Mouse (Mus musculus): ENCODE data around the gene Kdm5b. TPM values are rescaled to one million over a fixed set of nuclear protein-coding genes. Genes with fewer than 3 reads are reported as not detected.

Gene Kdm5b
- polyA plus RNA-seq, 1 experiment from 2014 or later = 4.8 TPM

DNA sequence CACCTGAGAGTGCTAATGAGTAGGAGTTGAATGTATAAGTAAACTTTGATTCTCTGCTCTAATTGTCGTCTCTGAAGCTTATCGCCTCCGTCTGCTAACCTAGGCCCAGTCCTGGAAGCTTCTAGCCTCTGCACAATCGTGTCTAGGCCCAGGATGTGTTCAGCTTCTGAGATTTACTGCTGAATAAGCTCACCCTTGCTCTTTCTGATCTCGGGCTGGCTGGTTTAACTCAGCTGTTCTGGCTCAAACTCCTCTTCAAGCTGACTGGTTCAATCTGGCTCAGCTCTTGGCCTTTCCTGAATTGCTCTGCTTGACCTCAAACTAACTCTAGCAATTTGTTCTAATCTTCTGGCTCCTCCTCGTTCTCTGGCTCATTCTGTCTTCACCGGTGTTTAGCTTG lies 100.2 kb downstream of the Kdm5b start:
- Histone ChIP-seq H3K4me3 (ENCODE audit: inconsistent target) (no peak overlapping the region), H3K36me3 (ENCODE audit: inconsistent target) (no peaks in the 10 kb centered on the region), H3K27ac (no peak overlapping the region), H3K79me2 (ENCODE audit: inconsistent target) (no peaks in the 10 kb centered on the region)
- WGBS (ENCODE audit: missing documents) = 78% methylated on average over 7 of the region's 7 CpGs

DNA sequence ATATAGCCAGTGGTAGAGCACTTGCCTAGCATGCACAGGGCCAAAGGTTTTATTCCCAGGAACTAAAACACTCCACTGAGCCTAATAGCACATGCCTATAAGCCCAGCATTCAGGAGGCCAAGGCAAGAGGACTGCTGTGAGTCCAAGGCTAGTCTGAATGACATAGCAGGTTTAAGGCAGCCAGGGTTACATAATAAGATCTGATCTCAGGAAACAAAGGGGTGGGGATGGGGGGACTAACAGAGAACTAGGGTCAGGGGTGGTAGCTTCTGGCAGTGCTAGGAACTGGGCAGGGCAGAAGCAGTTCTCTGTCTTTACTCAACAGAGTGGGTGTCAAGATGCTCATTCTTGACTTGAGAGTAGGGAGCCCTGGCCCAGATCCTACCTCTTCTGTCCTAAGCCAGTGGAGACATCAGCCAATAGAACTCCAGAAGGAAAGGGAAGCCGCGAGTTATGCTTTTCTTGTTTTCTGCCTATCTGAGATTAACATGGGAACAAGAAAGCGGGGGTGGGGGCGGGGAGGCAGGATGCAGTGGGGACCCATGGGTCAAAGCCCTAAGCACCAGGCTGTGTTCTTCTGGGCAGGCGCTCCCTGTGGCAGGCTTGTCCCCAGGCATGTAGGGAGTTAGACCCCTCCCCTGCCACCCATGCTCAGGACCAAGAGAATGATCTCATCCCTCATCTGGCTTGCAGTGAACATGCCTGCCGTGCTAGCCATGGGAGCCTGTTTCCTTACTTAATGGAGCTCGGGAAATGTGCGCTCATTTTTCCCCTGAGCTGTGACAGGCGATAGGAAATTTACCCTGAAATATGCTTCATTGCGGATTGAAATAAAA lies 111.5 kb downstream of the Kdm5b start:
- Histone ChIP-seq H3K27ac (no peak overlapping the region), H3K79me2 (ENCODE audit: inconsistent target) (no peaks in the 10 kb centered on the region), H3K36me3 (ENCODE audit: inconsistent target) (no peaks in the 10 kb centered on the region), H3K4me3 (ENCODE audit: inconsistent target) (no peak overlapping the region)
- 56% methylated on average over 10 of the region's 10 CpGs for WGBS (ENCODE audit: missing documents)

DNA sequence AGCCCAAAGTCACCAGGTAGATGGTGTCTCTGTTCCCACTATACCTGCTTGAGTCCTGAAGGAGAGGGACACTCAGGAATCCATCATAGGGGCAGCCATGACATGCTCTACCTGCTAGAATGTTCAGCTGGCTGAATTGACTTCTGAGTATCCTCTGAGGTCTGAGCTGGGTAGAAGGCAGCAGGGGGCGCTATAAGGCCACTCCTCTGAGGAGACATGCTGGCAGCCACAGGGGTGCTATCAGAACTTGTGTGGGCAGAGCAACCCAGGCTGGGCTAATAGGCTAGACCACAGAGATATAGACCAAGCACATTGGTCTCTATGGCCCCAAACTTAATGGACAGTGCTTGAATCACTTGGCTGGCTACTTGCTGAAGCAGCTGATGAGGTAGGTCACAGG lies 114.3 kb downstream of the Kdm5b start:
- Histone ChIP-seq H3K79me2 (ENCODE audit: inconsistent target) (no peaks in the 10 kb centered on the region), H3K36me3 (ENCODE audit: inconsistent target) (no peaks in the 10 kb centered on the region), H3K27ac (no peak overlapping the region), H3K4me3 (ENCODE audit: inconsistent target) (no peak overlapping the region)
- WGBS (ENCODE audit: missing documents) = 30% methylated on average over 1 of the region's 1 CpGs

DNA sequence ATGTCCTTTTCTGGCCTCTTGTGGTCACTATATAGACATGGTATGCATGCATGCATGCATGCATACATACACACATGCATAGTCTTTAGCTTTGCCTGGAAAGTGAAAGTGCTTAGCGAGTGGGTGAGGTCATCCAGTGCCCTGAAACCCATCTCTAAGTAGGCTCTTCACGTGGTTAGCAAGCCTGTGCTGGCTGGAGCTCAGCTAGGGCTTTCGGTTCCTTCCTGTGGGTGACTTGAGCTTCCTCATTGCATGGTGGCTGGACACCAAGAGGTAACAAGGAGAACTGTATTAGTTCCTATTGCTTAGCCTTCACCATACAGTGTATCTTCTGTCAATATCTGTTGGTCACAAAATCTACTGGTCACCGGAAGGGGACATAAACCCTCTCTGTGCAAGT lies 119.5 kb downstream of the Kdm5b start:
- Histone ChIP-seq H3K79me2 (ENCODE audit: inconsistent target) (no peaks in the 10 kb centered on the region), H3K27ac (peak overlapping the region; percentile 38), H3K36me3 (ENCODE audit: inconsistent target) (no peaks in the 10 kb centered on the region), H3K4me3 (ENCODE audit: inconsistent target) (no peak overlapping the region)
- WGBS (ENCODE audit: missing documents) = 3% methylated on average over 4 of the region's 4 CpGs

DNA sequence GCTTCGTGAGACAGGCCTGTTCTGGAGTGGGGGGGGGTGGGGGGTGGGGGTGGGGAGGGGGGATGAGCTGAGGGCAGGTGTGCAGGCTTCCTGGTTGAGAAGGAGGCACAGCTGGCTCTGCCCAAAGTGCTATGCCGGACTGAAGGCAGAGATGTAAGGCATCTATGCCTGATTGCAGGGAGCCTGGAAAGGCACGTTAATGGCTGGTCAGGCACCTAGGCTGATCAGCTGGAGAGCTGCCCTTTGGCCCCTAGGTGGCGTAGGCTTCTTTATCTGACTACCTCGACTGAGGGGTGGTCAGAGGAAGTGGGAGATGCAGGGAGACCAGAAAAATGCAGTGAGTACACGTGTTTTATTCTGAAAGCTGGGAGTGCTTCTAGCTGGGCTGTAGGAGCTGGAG lies 120.6 kb downstream of the Kdm5b start:
- Histone ChIP-seq H3K36me3 (ENCODE audit: inconsistent target) (no peaks in the 10 kb centered on the region), H3K79me2 (ENCODE audit: inconsistent target) (no peaks in the 10 kb centered on the region), H3K27ac (no peak overlapping the region), H3K4me3 (ENCODE audit: inconsistent target) (no peak overlapping the region)
- 54% methylated on average over 5 of the region's 6 CpGs for WGBS (ENCODE audit: missing documents)

DNA sequence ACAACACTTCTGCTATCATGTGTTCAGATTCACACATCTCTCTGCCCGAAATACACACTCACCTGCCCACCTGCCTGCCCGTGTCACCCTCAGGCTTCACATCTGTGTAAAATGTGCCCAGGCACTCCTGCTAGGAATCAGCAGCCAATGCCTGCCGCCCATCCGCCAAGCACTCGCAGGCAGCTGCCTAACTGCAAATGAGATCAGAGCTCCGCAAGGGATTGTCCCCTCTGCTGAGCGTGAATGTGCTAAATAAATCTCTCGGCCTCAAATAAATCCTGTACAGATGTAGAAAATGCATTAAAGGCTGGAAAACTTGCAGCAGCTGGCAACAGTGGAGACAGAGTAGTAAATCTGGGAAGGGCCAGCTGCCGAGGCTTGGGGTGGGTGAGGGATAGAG lies 122.5 kb downstream of the Kdm5b start:
- H3K27ac ChIP-seq = no peak overlapping the region
- no peaks in the 10 kb centered on the region for H3K79me2 ChIP-seq (ENCODE audit: inconsistent target)
- WGBS (ENCODE audit: missing documents) = 93% methylated on average over 9 of the region's 9 CpGs
- H3K4me3 ChIP-seq (ENCODE audit: inconsistent target) = no peak overlapping the region
- H3K36me3 ChIP-seq (ENCODE audit: inconsistent target) = no peaks in the 10 kb centered on the region

Other genes starting within 250 kb of the Kdm5b start
- gene Ppfia4, start 227.2 kb upstream of the Kdm5b start, polyA plus RNA-seq (2018) = 5.1 to 8.5 TPM (median 6.0 TPM) in 3 replicates
- gene Tmem183a, start 198.2 kb upstream of the Kdm5b start, polyA plus RNA-seq (2018) = 31.9 to 35.6 TPM (median 34.8 TPM) in 3 replicates
- not detected in 3 replicates for gene 4933406M09Rik, start 174.2 kb upstream of the Kdm5b start, polyA plus RNA-seq (2018)
- gene Cyb5r1, start 154.6 kb upstream of the Kdm5b start, polyA plus RNA-seq (2018) = 67.3 to 81.1 TPM (median 76.8 TPM) in 3 replicates
- 121 to 204 TPM (median 153 TPM) in 3 replicates for gene Adipor1, start 144.8 kb upstream of the Kdm5b start, polyA plus RNA-seq (2018)
- 2.9 to 3.4 TPM (median 3.1 TPM) in 3 replicates for gene Klhl12, start 104.6 kb upstream of the Kdm5b start, polyA plus RNA-seq (2018)
- 11.5 to 14.8 TPM (median 14.4 TPM) in 3 replicates for gene Rabif, start 65.5 kb upstream of the Kdm5b start, polyA plus RNA-seq (2018)
- gene Mgat4e, start 10.5 kb upstream of the Kdm5b start, polyA plus RNA-seq (2018) = not detected in 3 replicates
- not detected in 3 replicates for gene Syt2, start 86.5 kb downstream of the Kdm5b start, polyA plus RNA-seq (2018)

Measured in macrophage (primary cell).